Mouse (Mus musculus): ENCODE measurements at regions not wholly inside any gene's neighbourhood (a gene's known extent, or its start where the extent isn't known, plus 50 kb on each side); places are given as distances from the start of the nearest gene placed in this dataset.
"Not testable (repeated sequence)": the region's sequence is repeated elsewhere in the genome, so short reads cannot be mapped to it uniquely, and the experiment has no call there.

GRCm38 (mm10) chr11:7828001-7828400 is 614.3 kb upstream of the Igfbp3 start:
- no peak for DNase-seq
- intact Hi-C loops (cut with DNase I; ENCODE audit: low total_unique reads) = no loop called here

- intact Hi-C loops (cut with DNase I; ENCODE audit: low total_unique reads) = no loop called here
- DNase-seq = no peak
These were observed 613.7 kb upstream of the Igfbp3 start for GRCm38 (mm10) chr11:7827402-7827801.

DNA sequence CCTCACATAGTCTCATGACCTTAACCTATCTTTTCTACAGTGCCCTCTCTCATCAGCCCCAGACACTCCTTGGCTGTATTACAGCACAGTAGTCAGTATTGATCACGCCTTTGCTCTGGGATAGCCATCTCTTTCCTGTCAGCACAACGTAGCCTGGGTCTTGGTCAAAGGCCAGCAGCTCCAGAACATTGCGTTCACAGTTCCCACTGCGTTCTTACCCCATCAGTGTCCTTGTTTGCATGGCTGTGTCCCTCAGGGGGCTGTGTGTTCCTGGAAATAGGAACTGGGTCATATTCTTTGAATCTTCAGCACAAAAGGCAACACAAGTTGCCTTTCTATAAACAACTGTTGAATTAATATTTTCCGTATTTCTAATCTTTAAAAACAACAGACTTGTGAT is 602.0 kb upstream of the Igfbp3 start:
- intact Hi-C loops (cut with DNase I; ENCODE audit: low total_unique reads) = no loop called here
- peak; percentile 35 for DNase-seq

DNA sequence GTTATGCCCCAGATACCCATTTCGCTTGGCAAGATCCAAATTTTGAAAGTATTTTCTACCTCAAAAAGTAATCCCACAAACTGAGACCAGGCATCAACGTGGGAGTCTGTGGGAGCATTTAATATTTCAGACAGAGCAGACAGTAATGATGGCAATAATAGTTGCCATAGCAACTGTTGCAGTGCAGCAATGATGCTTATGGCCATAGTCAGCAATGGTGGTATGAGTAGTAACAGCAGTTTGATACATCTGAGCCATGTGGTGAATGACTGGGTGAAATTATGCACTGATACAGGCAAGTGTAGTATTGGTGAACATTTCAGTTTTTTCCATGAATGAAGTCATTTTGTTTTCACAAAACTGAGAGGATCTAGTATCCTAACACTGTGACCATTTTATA is 600.8 kb upstream of the Igfbp3 start:
- intact Hi-C loops (cut with DNase I; ENCODE audit: low total_unique reads) = no loop called here
- DNase-seq = no peak

DNA sequence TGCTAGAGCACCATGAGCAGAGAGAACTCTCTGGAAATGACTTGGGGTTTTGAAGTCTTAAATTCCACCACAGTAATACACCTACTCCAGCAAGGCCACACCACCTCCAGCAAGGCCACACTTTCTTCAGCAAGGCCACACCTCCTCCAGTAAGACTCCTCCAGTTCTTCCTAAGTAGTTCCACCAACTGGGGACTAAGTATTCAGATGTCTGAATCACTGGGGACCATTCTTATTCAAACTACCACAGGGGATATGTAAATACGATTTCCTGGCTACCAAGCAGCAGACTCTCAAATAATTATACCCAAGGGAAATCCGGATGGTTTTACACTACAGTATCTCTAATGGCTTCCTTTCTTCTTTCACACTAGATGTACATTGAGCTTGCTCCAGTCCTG is 598.7 kb upstream of the Igfbp3 start:
- intact Hi-C loops (cut with DNase I; ENCODE audit: low total_unique reads) = no loop called here
- DNase-seq = no peak

DNA sequence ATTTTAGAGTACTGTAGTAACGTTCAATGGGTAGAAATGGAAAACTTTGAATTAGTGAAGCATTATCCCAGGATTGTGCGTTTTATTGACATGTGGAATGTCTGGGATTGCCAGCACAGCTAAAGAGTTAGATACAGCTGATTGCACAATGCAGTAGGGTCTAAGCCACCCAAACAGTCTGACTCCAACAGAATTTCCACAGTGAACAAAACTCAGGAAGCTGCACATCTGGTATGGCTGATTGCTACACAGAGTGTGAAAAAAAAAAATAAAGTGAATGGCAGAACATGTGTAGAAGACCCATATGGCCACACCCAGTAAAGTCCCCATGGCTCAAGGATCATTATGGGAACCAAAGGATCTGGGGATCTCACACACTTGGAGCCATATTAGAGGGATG is 596.0 kb upstream of the Igfbp3 start:
- DNase-seq = no peak

GRCm38 (mm10) chr11:7796373-7796772 is 582.6 kb upstream of the Igfbp3 start:
- intact Hi-C loops (cut with DNase I; ENCODE audit: low total_unique reads) = no loop called here
- DNase-seq = no peak

More for the DNA sequence above, 596.0 kb upstream of the Igfbp3 start:
- intact Hi-C loops (cut with DNase I; ENCODE audit: low total_unique reads) = no loop called here

- intact Hi-C loops (cut with DNase I; ENCODE audit: low total_unique reads) = no loop called here
- no peak for DNase-seq
These were observed 580.5 kb upstream of the Igfbp3 start for GRCm38 (mm10) chr11:7794206-7794605.

DNA sequence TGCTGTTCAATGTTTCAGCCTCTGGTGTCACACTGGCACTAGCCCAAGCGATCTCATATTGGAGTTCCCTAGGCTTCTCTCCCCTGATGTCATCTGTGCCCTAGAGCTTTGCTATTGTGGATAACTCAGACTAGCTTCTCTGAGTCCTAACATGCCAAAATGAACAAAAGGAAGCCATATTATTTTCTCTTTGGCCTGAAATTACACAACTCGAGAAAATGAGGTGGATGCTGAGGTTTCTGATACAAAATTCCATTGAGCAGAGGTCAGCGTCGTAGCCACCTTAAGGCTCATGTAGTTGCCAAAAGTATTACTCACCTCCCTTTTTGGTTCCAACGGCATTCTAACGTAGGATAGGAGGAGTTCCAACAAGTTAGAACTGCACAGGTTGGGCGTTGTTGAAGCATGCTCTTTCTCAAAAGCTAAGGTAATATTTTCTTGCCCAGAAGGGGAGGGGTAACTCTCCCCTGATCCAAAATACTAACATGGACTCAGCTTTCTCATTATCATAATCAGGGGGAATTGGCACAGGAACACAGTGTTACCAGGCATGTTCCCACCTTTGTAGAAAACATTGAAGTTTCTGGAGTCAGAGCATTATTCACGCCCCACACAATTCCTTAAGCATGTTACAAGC is 566.9 kb upstream of the Igfbp3 start:
- peak; percentile 18 for DNase-seq
- intact Hi-C loops (cut with DNase I; ENCODE audit: low total_unique reads) = no loop called here

GRCm38 (mm10) chr11:7775361-7775760 is 561.6 kb upstream of the Igfbp3 start:
- intact Hi-C loops (cut with DNase I; ENCODE audit: low total_unique reads); DNase-seq: not testable (repeated sequence)

- intact Hi-C loops (cut with DNase I; ENCODE audit: low total_unique reads) = no loop called here
- DNase-seq = no peak
These were observed 551.6 kb upstream of the Igfbp3 start for GRCm38 (mm10) chr11:7765303-7765702.

DNA sequence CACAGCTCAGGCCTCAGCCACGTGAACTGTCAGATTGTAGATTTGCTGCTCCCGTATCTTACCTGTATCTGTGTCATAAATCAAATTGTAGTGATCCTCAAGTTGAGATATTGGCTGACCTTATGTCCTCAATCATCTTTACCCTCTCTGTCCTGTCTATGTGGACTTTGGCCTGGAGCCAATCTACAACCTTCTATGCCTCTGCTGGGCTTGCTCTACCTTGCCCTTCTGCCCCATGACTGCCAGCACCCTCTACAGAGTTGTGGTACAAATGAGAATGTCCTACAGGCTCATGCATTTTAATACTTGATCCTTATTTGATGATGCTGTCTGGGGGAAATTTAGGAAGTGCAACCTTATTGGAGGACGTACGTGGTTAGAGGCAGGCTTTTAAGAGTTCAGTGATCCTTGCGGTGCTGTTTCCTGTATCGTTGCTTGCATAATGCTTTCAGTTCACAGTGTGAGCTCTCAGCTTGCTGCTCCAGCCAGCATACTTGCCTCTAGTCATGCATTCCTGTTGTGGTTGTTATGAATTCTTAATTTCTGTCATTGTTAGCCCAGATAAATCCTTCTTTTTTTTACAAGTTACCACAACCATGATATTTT is 545.2 kb upstream of the Igfbp3 start:
- DNase-seq = no peak
- intact Hi-C loops (cut with DNase I; ENCODE audit: low total_unique reads) = no loop called here

Data from gastrocnemius, postnatal 14 days (tissue).